Mouse (Mus musculus) bone marrow macrophage, adult 2 months (primary cell): ENCODE measurements around the gene Cst12. TPM values are rescaled to one million over a fixed set of nuclear protein-coding genes. Genes with fewer than 3 reads are reported as not detected.

Source experiments
- H3K27ac ChIP-seq: 2 replicates; pipeline ENCODE4 v1.5.1; 2012; ENCODE audit warnings: low read depth, low read length; ENCODE audit not compliant: insufficient read depth
- H3K4me1 ChIP-seq: 2 replicates; pipeline ENCODE4 v1.6.1; 2012; ENCODE audit warnings: low read length; ENCODE audit not compliant: control insufficient read depth, insufficient read depth
- H3K4me3 ChIP-seq: 2 replicates; pipeline ENCODE4 v1.5.1; 2012; ENCODE audit warnings: mild to moderate bottlenecking, low read length, moderate library complexity; ENCODE audit not compliant: insufficient read depth
- CTCF ChIP-seq: IDR thresholded peaks from 2 replicates; pipeline ENCODE4 v1.5.1; 2012; ENCODE audit warnings: low read depth, mild to moderate bottlenecking, low read length, moderate library complexity
- POLR2A ChIP-seq: IDR thresholded peaks from 2 replicates; pipeline ENCODE4 v1.6.1; 2012; ENCODE audit warnings: mild to moderate bottlenecking, low read depth, low read length, borderline replicate concordance
- polyA plus RNA-seq: library from polyadenylated mRNA; stranded (reverse); fragments of >200 nt; gene quantifications from 2 replicates; pipeline ENCODE4 v1.2.4, GENCODE M21; 2012; ENCODE audit not compliant: missing spikeins, insufficient read depth, insufficient read length

The Cst12 gene
- polyA plus RNA-seq, 1 experiment = not detected

GRCm38 (mm10) chr2:148798485-148798884 lies 9.3 kb downstream of the Cst12 start, which contains the start of gene Cst8:
TSS of gene Cst8 (plus strand) at chr2:148798785.
- H3K4me3 ChIP-seq = no peak within 1 kb of the TSS
- TF ChIP-seq CTCF (no peak), POLR2A (no peak)
- H3K27ac ChIP-seq = no peak within 1 kb of the TSS
- no peaks in the 10 kb centered on the region for H3K4me1 ChIP-seq

- Histone ChIP-seq H3K4me1 (no peaks in the 10 kb centered on the region), H3K4me3 (no peak overlapping the region), H3K27ac (no peak overlapping the region)
- TF ChIP-seq CTCF (no peak), POLR2A (no peak)
These were observed 12.3 kb downstream of the Cst12 start for GRCm38 (mm10) chr2:148801491-148801921.

GRCm38 (mm10) chr2:148806696-148807095 lies 17.5 kb downstream of the Cst12 start:
- Histone ChIP-seq H3K27ac (no peak overlapping the region), H3K4me1 (no peaks in the 10 kb centered on the region), H3K4me3 (no peak overlapping the region)
- no peak for TF ChIP-seq POLR2A

GRCm38 (mm10) chr2:148819909-148820308 lies 30.7 kb downstream of the Cst12 start, which contains the start of gene Cst13:
TSS of gene Cst13 (plus strand) at chr2:148820081.
- H3K27ac ChIP-seq = no peak within 1 kb of the TSS
- no peak for TF ChIP-seq POLR2A
- TF ChIP-seq CTCF = no peak
- no peaks in the 10 kb centered on the region for H3K4me1 ChIP-seq
- no peak within 1 kb of the TSS for H3K4me3 ChIP-seq

GRCm38 (mm10) chr2:148825986-148826385 lies 36.8 kb downstream of the Cst12 start:
- no peak overlapping the region for H3K27ac ChIP-seq
- TF ChIP-seq POLR2A (no peak), CTCF (no peak)
- no peak overlapping the region for H3K4me3 ChIP-seq
- no peaks in the 10 kb centered on the region for H3K4me1 ChIP-seq

- H3K27ac ChIP-seq = no peak within 1 kb of the TSS
- no peak for TF ChIP-seq CTCF
- no peak for TF ChIP-seq POLR2A
- H3K4me1 ChIP-seq = no peaks in the 10 kb centered on the region
- H3K4me3 ChIP-seq = no peak within 1 kb of the TSS
These were observed 45.8 kb downstream of the Cst12 start, which contains the start of gene Cst9 for GRCm38 (mm10) chr2:148834912-148835311. TSS of gene Cst9 (plus strand) at chr2:148835147.

- H3K27ac ChIP-seq = no peak overlapping the region
- no peaks in the 10 kb centered on the region for H3K4me1 ChIP-seq
- no peak overlapping the region for H3K4me3 ChIP-seq
- TF ChIP-seq CTCF (no peak), POLR2A (no peak)
These were observed 49.1 kb downstream of the Cst12 start for GRCm38 (mm10) chr2:148838075-148838777.

GRCm38 (mm10) chr2:148839224-148839623 lies 50.1 kb downstream of the Cst12 start:
- no peak for TF ChIP-seq POLR2A
- no peak for TF ChIP-seq CTCF
- no peak overlapping the region for H3K27ac ChIP-seq
- no peak overlapping the region for H3K4me3 ChIP-seq
- no peaks in the 10 kb centered on the region for H3K4me1 ChIP-seq

Other genes with a start within 250 kb of the Cst12 start
- 20.7 and 22.8 TPM in 2 replicates for gene Nxt1, start 116.8 kb upstream of the Cst12 start, polyA plus RNA-seq
- 18.5 and 20.2 TPM in 2 replicates for gene Gzf1, start 108.3 kb upstream of the Cst12 start, polyA plus RNA-seq
- 3.4 and 3.7 TPM in 2 replicates for gene Napb, start 56.9 kb upstream of the Cst12 start, polyA plus RNA-seq
- gene Cstl1, start 39.0 kb upstream of the Cst12 start, polyA plus RNA-seq = not detected in 2 replicates
- not detected in 2 replicates for gene Cst11, start 17.9 kb upstream of the Cst12 start, polyA plus RNA-seq
- gene 8030411F24Rik, start 7.4 kb upstream of the Cst12 start, polyA plus RNA-seq = not detected in 2 replicates
- not detected in 2 replicates for gene Cst8, start 9.4 kb downstream of the Cst12 start, polyA plus RNA-seq
- gene Cst13, start 30.7 kb downstream of the Cst12 start, polyA plus RNA-seq = not detected in 2 replicates
- not detected in 2 replicates for gene Cst9, start 45.8 kb downstream of the Cst12 start, polyA plus RNA-seq
- not detected in 2 replicates for gene 9230104L09Rik, start 75.7 kb downstream of the Cst12 start, polyA plus RNA-seq
- gene Cst3, start 86.3 kb downstream of the Cst12 start, polyA plus RNA-seq = 2,557 and 2,597 TPM in 2 replicates
- gene Gm1330, start 213.9 kb downstream of the Cst12 start, polyA plus RNA-seq = not detected in 2 replicates
- not detected in 2 replicates for gene Gm10750, start 227.9 kb downstream of the Cst12 start, polyA plus RNA-seq